Mouse (Mus musculus) thymus, adult 2 months (tissue): Measurements from ENCODE around the gene Fam222b. TPM values are rescaled to one million over a fixed set of nuclear protein-coding genes. Genes with fewer than 3 reads are reported as not detected.

Source experiments
- DNase-seq: peaks from one replicate; pipeline ENCODE4 v3.0.0; 2021
- H3K27ac ChIP-seq: fragments of 200-500 bp; 2 replicates; pipeline ENCODE4 v1.5.1; 2012; ENCODE audit warnings: low read length, control low read depth; ENCODE audit not compliant: control insufficient read depth, insufficient read depth
- H3K27me3 ChIP-seq: fragments of 200-500 bp; 2 replicates; pipeline ENCODE4 v1.6.1; 2012; ENCODE audit warnings: mild to moderate bottlenecking, low read length, moderate library complexity, mixed read lengths; ENCODE audit not compliant: control insufficient read depth, insufficient read depth
- H3K36me3 ChIP-seq: fragments of 200-500 bp; 2 replicates; pipeline ENCODE4 v1.6.1; 2012; ENCODE audit warnings: mild to moderate bottlenecking, low read length, moderate library complexity; ENCODE audit not compliant: control insufficient read depth, insufficient read depth
- H3K4me1 ChIP-seq: fragments of 200-500 bp; replicated peaks from 2 replicates; pipeline ENCODE4 v1.6.1; 2012; ENCODE audit warnings: low read length; ENCODE audit not compliant: control insufficient read depth, insufficient read depth
- H3K4me3 ChIP-seq: fragments of 200-500 bp; 2 replicates; pipeline ENCODE4 v1.5.1; 2012; ENCODE audit warnings: mild to moderate bottlenecking, low read length, control low read depth, moderate library complexity; ENCODE audit not compliant: control insufficient read depth, insufficient read depth
- CTCF ChIP-seq: fragments of 200-500 bp; IDR thresholded peaks from 2 replicates; pipeline ENCODE4 v1.5.1; 2012; ENCODE audit warnings: mild to moderate bottlenecking, control low read depth, low read length, moderate library complexity, borderline replicate concordance; ENCODE audit not compliant: control insufficient read depth, poor library complexity, insufficient read depth; ENCODE audit errors: extremely low read depth
- POLR2A ChIP-seq: fragments of 200-500 bp; IDR thresholded peaks from 2 replicates; pipeline ENCODE4 v1.6.1; 2012; ENCODE audit warnings: mild to moderate bottlenecking, low read length, control low read depth, moderate library complexity; ENCODE audit not compliant: control insufficient read depth, poor library complexity, insufficient read depth; ENCODE audit errors: extremely low read depth
- WGBS: fragments of 180-500 bp; shearing (Covaris S2); methylation state at CpG from one replicate; pipeline ENCODE4 v1.1.7; 2018; 5-methylcytosine and 5-hydroxymethylcytosine counted together
- polyA plus RNA-seq: library from polyadenylated mRNA; depleted of rRNA; stranded (reverse); fragments of >200 nt; gene quantifications from 2 replicates; pipeline ENCODE4 v1.2.3, GENCODE M21; 2012

Fam222b gene
- polyA plus RNA-seq, 1 experiment = 17.6 TPM

- TF ChIP-seq CTCF (no peak), POLR2A (no peak)
- DNase-seq = no peak
- WGBS = 93% methylated on average over 1 of the region's 1 CpGs
- H3K4me1 ChIP-seq = peaks cover 9% of the 10 kb centered on the region
- H3K27me3 ChIP-seq = no peaks in the 10 kb centered on the region
- no peak overlapping the region for H3K27ac ChIP-seq
- peaks cover 3% of the 10 kb centered on the region; the same call in 1 of the 2 replicates for H3K36me3 ChIP-seq
- no peak overlapping the region for H3K4me3 ChIP-seq
Observed at GRCm38 (mm10) chr11:78062563-78062962, 31.9 kb upstream of the Fam222b start.

- Histone ChIP-seq H3K27me3 (no peaks in the 10 kb centered on the region), H3K4me3 (no peak overlapping the region), H3K27ac (no peak overlapping the region), H3K36me3 (no peaks in the 10 kb centered on the region), H3K4me1 (peaks cover 8% of the 10 kb centered on the region)
- 93% methylated on average over 2 of the region's 2 CpGs for WGBS
- DNase-seq = no peak
- TF ChIP-seq POLR2A = no peak
- no peak for TF ChIP-seq CTCF
Observed at GRCm38 (mm10) chr11:78065906-78066305, 28.6 kb upstream of the Fam222b start.

GRCm38 (mm10) chr11:78066641-78067040, 27.8 kb upstream of the Fam222b start:
- TF ChIP-seq CTCF (no peak), POLR2A (no peak)
- H3K4me1 ChIP-seq = peaks cover 4% of the 10 kb centered on the region; the same call in 1 of the 2 replicates
- no peak for DNase-seq
- no peak overlapping the region for H3K4me3 ChIP-seq
- H3K27me3 ChIP-seq = no peaks in the 10 kb centered on the region
- H3K36me3 ChIP-seq = no peaks in the 10 kb centered on the region
- 89% methylated on average over 2 of the region's 2 CpGs for WGBS
- H3K27ac ChIP-seq = no peak overlapping the region

GRCm38 (mm10) chr11:78067566-78067965, 26.9 kb upstream of the Fam222b start:
- DNase-seq = no peak
- Histone ChIP-seq H3K27me3 (no peaks in the 10 kb centered on the region), H3K27ac (no peak overlapping the region), H3K36me3 (no peaks in the 10 kb centered on the region), H3K4me3 (no peak overlapping the region), H3K4me1 (0 out of 2 replicates have a peak, but pooled peaks cover 4% of the 10 kb centered on the region)
- WGBS = 60% methylated on average over 5 of the region's 5 CpGs
- TF ChIP-seq POLR2A = no peak
- no peak for TF ChIP-seq CTCF

DNA sequence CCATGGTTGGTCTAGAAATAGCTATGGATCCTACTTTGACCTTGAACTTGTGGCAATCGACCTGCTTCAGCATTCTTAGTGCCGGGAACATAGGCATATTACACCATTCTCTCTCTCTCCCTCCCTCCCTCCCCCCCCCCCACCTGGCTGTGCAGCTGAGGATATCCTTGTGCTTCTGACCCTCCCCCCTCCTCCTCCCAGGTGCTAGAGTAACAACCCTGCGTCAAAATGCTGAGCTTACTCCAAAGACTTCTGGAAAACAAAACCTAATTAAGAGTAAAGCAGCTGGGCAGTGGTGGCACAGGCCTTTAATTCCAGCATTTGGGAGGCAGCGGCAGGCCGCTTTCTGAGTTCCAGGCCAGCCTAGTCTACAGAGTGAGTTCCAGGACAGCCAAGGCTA, 25.3 kb upstream of the Fam222b start:
- WGBS = 91% methylated on average over 5 of the region's 5 CpGs
- no peak overlapping the region for H3K4me3 ChIP-seq
- DNase-seq = no peak
- peaks cover 2% of the 10 kb centered on the region; the same call in 1 of the 2 replicates for H3K36me3 ChIP-seq
- 0 out of 2 replicates have a peak, but pooled peaks cover 4% of the 10 kb centered on the region for H3K4me1 ChIP-seq
- no peaks in the 10 kb centered on the region for H3K27me3 ChIP-seq
- TF ChIP-seq POLR2A (no peak), CTCF (no peak)
- H3K27ac ChIP-seq = no peak overlapping the region

GRCm38 (mm10) chr11:78069646-78070045, 24.8 kb upstream of the Fam222b start:
- Histone ChIP-seq H3K27me3 (no peaks in the 10 kb centered on the region), H3K36me3 (peaks cover 7% of the 10 kb centered on the region; the same call in 1 of the 2 replicates), H3K4me1 (0 out of 2 replicates have a peak, but pooled peaks cover 4% of the 10 kb centered on the region), H3K4me3 (no peak overlapping the region), H3K27ac (no peak overlapping the region)
- no peak for DNase-seq
- TF ChIP-seq CTCF = no peak
- TF ChIP-seq POLR2A = no peak
- 99% methylated on average over 6 of the region's 6 CpGs for WGBS

- Histone ChIP-seq H3K36me3 (peaks cover 21% of the 10 kb centered on the region), H3K4me3 (no peak overlapping the region), H3K4me1 (0 out of 2 replicates have a peak, but pooled peaks cover 4% of the 10 kb centered on the region), H3K27ac (no peak overlapping the region), H3K27me3 (no peaks in the 10 kb centered on the region)
- TF ChIP-seq CTCF = no peak
- no peak for TF ChIP-seq POLR2A
- 96% methylated on average over 5 of the region's 5 CpGs for WGBS
- DNase-seq = no peak
Observed at GRCm38 (mm10) chr11:78071938-78072337, 22.5 kb upstream of the Fam222b start.

- WGBS = 65% methylated on average over 6 of the region's 6 CpGs
- DNase-seq = no peak
- TF ChIP-seq CTCF = no peak
- no peak for TF ChIP-seq POLR2A
- H3K36me3 ChIP-seq = peaks cover 21% of the 10 kb centered on the region
- no peaks in the 10 kb centered on the region for H3K27me3 ChIP-seq
- H3K27ac ChIP-seq = no peak overlapping the region
- no peaks in the 10 kb centered on the region for H3K4me1 ChIP-seq
- H3K4me3 ChIP-seq = no peak overlapping the region
Observed at GRCm38 (mm10) chr11:78072425-78073130, 21.9 kb upstream of the Fam222b start.
